Mouse (Mus musculus): ENCODE measurements at regions not wholly inside any gene's neighbourhood (a gene's known extent, or its start where the extent isn't known, plus 50 kb on each side); places are given as distances from the start of the nearest gene placed in this dataset.

GRCm38 (mm10) chr9:46824703-46825102, 173.8 kb upstream of the Gm4791 start:
- no peak for DNase-seq (ENCODE audit: low read depth, low spot score)

- DNase-seq (ENCODE audit: low read depth, low spot score), result no peak
Observed at GRCm38 (mm10) chr9:46819808-46820207, 178.7 kb upstream of the Gm4791 start.

GRCm38 (mm10) chr9:46819376-46819775, 179.2 kb upstream of the Gm4791 start:
- no peak for DNase-seq (ENCODE audit: low read depth, low spot score)

GRCm38 (mm10) chr9:46816126-46816525, 182.4 kb upstream of the Gm4791 start:
- DNase-seq (ENCODE audit: low read depth, low spot score), result peak; percentile 85

GRCm38 (mm10) chr9:46814478-46815241, 183.9 kb upstream of the Gm4791 start:
- DNase-seq (ENCODE audit: low read depth, low spot score), result peak; percentile 80

- no peak for DNase-seq (ENCODE audit: low read depth, low spot score)
Observed at GRCm38 (mm10) chr9:46810266-46810665, 188.3 kb upstream of the Gm4791 start.

GRCm38 (mm10) chr9:46795446-46795845, 203.1 kb upstream of the Gm4791 start:
- peak; percentile 51 for DNase-seq (ENCODE audit: low read depth, low spot score)

GRCm38 (mm10) chr9:46789036-46789435, 209.5 kb upstream of the Gm4791 start:
- peak; percentile 60 for DNase-seq (ENCODE audit: low read depth, low spot score)

GRCm38 (mm10) chr9:46788456-46788855, 210.1 kb upstream of the Gm4791 start:
- peak; percentile 80 for DNase-seq (ENCODE audit: low read depth, low spot score)

- DNase-seq (ENCODE audit: low read depth, low spot score), result peak; percentile 84
Observed at GRCm38 (mm10) chr9:46784355-46784975, 214.1 kb upstream of the Gm4791 start.

GRCm38 (mm10) chr9:46783597-46784354, 214.8 kb upstream of the Gm4791 start:
- DNase-seq (ENCODE audit: low read depth, low spot score), result no peak

- DNase-seq (ENCODE audit: low read depth, low spot score), result no peak
Observed at GRCm38 (mm10) chr9:46781681-46782080, 216.9 kb upstream of the Gm4791 start.

- DNase-seq (ENCODE audit: low read depth, low spot score), result no peak
Observed at GRCm38 (mm10) chr9:46778769-46779168, 219.8 kb upstream of the Gm4791 start.

GRCm38 (mm10) chr9:46774821-46775220, 223.7 kb upstream of the Gm4791 start:
- DNase-seq (ENCODE audit: low read depth, low spot score), result no peak

- peak; percentile 70 for DNase-seq (ENCODE audit: low read depth, low spot score)
Observed at GRCm38 (mm10) chr9:46760247-46760646, 238.3 kb upstream of the Gm4791 start.

GRCm38 (mm10) chr9:46757005-46757672, 241.4 kb upstream of the Gm4791 start:
- DNase-seq (ENCODE audit: low read depth, low spot score), result no peak

- no peak for DNase-seq (ENCODE audit: low read depth, low spot score)
Observed at GRCm38 (mm10) chr9:46751981-46752380, 246.6 kb upstream of the Gm4791 start.

GRCm38 (mm10) chr9:46749441-46749840, 249.1 kb upstream of the Gm4791 start:
- DNase-seq (ENCODE audit: low read depth, low spot score), result peak; percentile 66

GRCm38 (mm10) chr9:46746266-46746665, 252.3 kb upstream of the Gm4791 start:
- DNase-seq (ENCODE audit: low read depth, low spot score), result no peak

GRCm38 (mm10) chr9:46740496-46740895, 258.0 kb upstream of the Gm4791 start:
- DNase-seq (ENCODE audit: low read depth, low spot score), result no peak

- no peak for DNase-seq (ENCODE audit: low read depth, low spot score)
Observed at GRCm38 (mm10) chr9:46739341-46739740, 259.2 kb upstream of the Gm4791 start.

GRCm38 (mm10) chr9:46738634-46739033, 259.9 kb upstream of the Gm4791 start:
- DNase-seq (ENCODE audit: low read depth, low spot score), result peak; percentile 39
